Mouse (Mus musculus) CH12.LX (cell line): ENCODE data around the gene Cd36. TPM values are rescaled to one million over a fixed set of nuclear protein-coding genes. Genes with fewer than 3 reads are reported as not detected.

Experiments
- DNase-seq: peaks from one replicate; pipeline ENCODE4 v3.0.0-alpha.2; 2013; ENCODE audit errors: extremely low read depth
- H3K27ac ChIP-seq: 2 replicates; pipeline ENCODE4 v1.5.1; 2012; ENCODE audit warnings: low read depth, mild to moderate bottlenecking, control low read depth, moderate library complexity; ENCODE audit not compliant: insufficient read depth
- H3K27me3 ChIP-seq: replicated peaks from 2 replicates; pipeline ENCODE3; 2012; ENCODE audit warnings: inconsistent platforms
- H3K36me3 ChIP-seq, 2 experiments: replicated peaks in 1 of 2; 2 replicates each; pipeline versions ENCODE3 to v1.6.1; 2012; ENCODE audit warnings: inconsistent platforms in 1 of 2, low read length in 1 of 2, mild to moderate bottlenecking in 1 of 2, mixed read lengths in 1 of 2, moderate library complexity in 1 of 2; ENCODE audit not compliant: control insufficient read depth in 1 of 2, insufficient read depth in 1 of 2
- H3K4me1 ChIP-seq, 2 experiments: 2 replicates each; pipeline ENCODE4 v1.6.1; 2012; ENCODE audit warnings: inconsistent platforms in 1 of 2, moderate library complexity in 1 of 2; ENCODE audit not compliant: insufficient read depth in 2 of 2, control insufficient read depth in 1 of 2
- H3K4me2 ChIP-seq: 2 replicates; pipeline ENCODE4 v1.6.1; 2012; ENCODE audit warnings: low read depth, mild to moderate bottlenecking, control low read depth; ENCODE audit not compliant: poor library complexity, insufficient read depth, severe bottlenecking
- H3K4me3 ChIP-seq, 3 experiments: fragments of 150-350 bp in 1 of 3; sonication (generic) in 1 of 3; replicated peaks in 1 of 3; 2 replicates each; pipeline versions ENCODE3 to v1.5.1; 2011 to 2012; ENCODE audit warnings: low read depth in 2 of 3, low read length in 2 of 3, mild to moderate bottlenecking in 2 of 3, moderate library complexity in 2 of 3, control low read depth in 1 of 3, improper control_type of control experiment in 1 of 3, inconsistent platforms in 1 of 3, mixed read lengths in 1 of 3; ENCODE audit not compliant: poor library complexity in 1 of 3
- H3K79me2 ChIP-seq: replicated peaks from 2 replicates; pipeline ENCODE4 v1.6.1; 2012; ENCODE audit warnings: mild to moderate bottlenecking, moderate library complexity; ENCODE audit not compliant: control insufficient read depth, poor library complexity, insufficient read depth, severe bottlenecking; ENCODE audit errors: extremely low read depth
- H3K9ac ChIP-seq: 2 replicates; pipeline ENCODE4 v1.6.1; 2012; ENCODE audit warnings: low read depth, mild to moderate bottlenecking, control low read depth, moderate library complexity; ENCODE audit not compliant: insufficient read depth
- H3K9me3 ChIP-seq: replicated peaks from 2 replicates; pipeline ENCODE3; 2012; ENCODE audit warnings: low read length, inconsistent platforms, mixed read lengths
- CTCF ChIP-seq, 2 experiments: IDR thresholded peaks in 1 of 2; conservative IDR thresholded peaks in 1 of 2; 2 replicates each; pipeline ENCODE4 v1.5.1; 2011 to 2012; ENCODE audit warnings: low read depth in 2 of 2, low read length in 2 of 2, improper control_type of control experiment in 1 of 2, inconsistent platforms in 1 of 2, mild to moderate bottlenecking in 1 of 2, moderate library complexity in 1 of 2
- E2F4 ChIP-seq: IDR thresholded peaks from 2 replicates; pipeline ENCODE4 v1.6.1; 2011; ENCODE audit warnings: low read depth, low read length, improper control_type of control experiment; ENCODE audit not compliant: insufficient replicate concordance
- GABPA ChIP-seq: IDR thresholded peaks from 2 replicates; pipeline ENCODE4 v1.6.1; 2012; ENCODE audit warnings: low read depth, low read length, improper control_type of control experiment, inconsistent platforms; ENCODE audit not compliant: insufficient replicate concordance
- IRF4 ChIP-seq: IDR thresholded peaks from 2 replicates; pipeline ENCODE4 v1.6.1; 2014; ENCODE audit warnings: low read depth, mild to moderate bottlenecking, inconsistent platforms, low read length, improper control_type of control experiment
- MYC ChIP-seq: IDR thresholded peaks from 2 replicates; pipeline ENCODE4 v1.6.1; 2011; ENCODE audit warnings: low read depth, mild to moderate bottlenecking, improper control_type of control experiment, low read length
- TCF12 ChIP-seq: IDR thresholded peaks from 2 replicates; pipeline ENCODE4 v1.6.1; 2014; ENCODE audit warnings: low read depth, mild to moderate bottlenecking, inconsistent platforms, low read length, improper control_type of control experiment
- UBTF ChIP-seq: IDR thresholded peaks from 2 replicates; pipeline ENCODE4 v1.6.1; 2012; ENCODE audit warnings: low read depth, mild to moderate bottlenecking, inconsistent platforms, low read length, improper control_type of control experiment, moderate library complexity
- ZC3H11A ChIP-seq: IDR thresholded peaks from 2 replicates; pipeline ENCODE4 v1.6.1; 2012; ENCODE audit warnings: low read depth, mild to moderate bottlenecking, inconsistent platforms, low read length, improper control_type of control experiment
- ZMIZ1 ChIP-seq: IDR thresholded peaks from 2 replicates; pipeline ENCODE4 v1.6.1; 2012; ENCODE audit warnings: low read depth, mild to moderate bottlenecking, inconsistent platforms, low read length, improper control_type of control experiment
- dilution Hi-C: fragments of 300-500 bp; cut with MboI; formaldehyde crosslinking; loops from 2 replicates; pipeline ENCODE4 v1.14.3; 2020; ENCODE audit warnings: low sequenced_read_pairs; ENCODE audit not compliant: extremely low pct_unique_long_range_greater_than_20kb, extremely low pct_ligation_motif_present
- in situ Hi-C: fragments of 300-500 bp; cut with MboI; formaldehyde crosslinking; loops from 3 replicates; pipeline ENCODE4 v1.14.3; 2019; ENCODE audit warnings: low sequenced_read_pairs, low pct_ligation_motif_present, low pct_unique_long_range_greater_than_20kb, mixed read lengths
- polyA plus RNA-seq: library from polyadenylated mRNA; unstranded; fragments of >175 nt; gene quantifications from 2 replicates; pipeline ENCODE4 v1.2.1, GENCODE M21; 2012; ENCODE audit warnings: low read depth; ENCODE audit not compliant: insufficient read length
- total RNA-seq, 2 experiments: library from RNA; depleted of rRNA; stranded (reverse); fragments of 300-350 nt in 1 of 2; fragments of >200 nt in 1 of 2; gene quantifications; 2 replicates each; pipeline ENCODE4 v1.2.3; 2012 to 2014

The Cd36 gene
- total and polyA plus RNA-seq, 3 experiments = 145 to 690 (median 608) TPM

DNA sequence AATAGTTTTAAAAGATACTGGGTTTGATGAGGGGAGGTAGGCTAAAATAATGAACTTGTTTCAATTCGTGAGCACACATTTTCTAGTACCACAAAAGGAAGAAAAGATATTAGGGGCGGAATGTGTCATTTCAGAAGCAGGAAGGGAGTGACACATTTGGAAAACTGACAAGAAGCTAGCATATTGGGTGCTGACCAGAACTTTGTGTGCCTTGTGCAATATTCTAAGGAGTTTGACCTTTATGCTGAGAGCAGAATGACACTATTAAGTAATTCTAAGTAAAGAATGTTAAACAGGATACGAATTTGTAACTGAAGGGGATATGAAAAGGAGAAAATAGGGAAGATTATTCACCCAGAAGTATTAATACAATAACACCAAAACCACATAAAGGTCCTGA lies 12.0 kb downstream of the Cd36 start:
- H3K79me2 ChIP-seq = no peaks in the 10 kb centered on the region
- no peak overlapping the region for H3K4me3 ChIP-seq
- dilution Hi-C loops = no loop called here

DNA sequence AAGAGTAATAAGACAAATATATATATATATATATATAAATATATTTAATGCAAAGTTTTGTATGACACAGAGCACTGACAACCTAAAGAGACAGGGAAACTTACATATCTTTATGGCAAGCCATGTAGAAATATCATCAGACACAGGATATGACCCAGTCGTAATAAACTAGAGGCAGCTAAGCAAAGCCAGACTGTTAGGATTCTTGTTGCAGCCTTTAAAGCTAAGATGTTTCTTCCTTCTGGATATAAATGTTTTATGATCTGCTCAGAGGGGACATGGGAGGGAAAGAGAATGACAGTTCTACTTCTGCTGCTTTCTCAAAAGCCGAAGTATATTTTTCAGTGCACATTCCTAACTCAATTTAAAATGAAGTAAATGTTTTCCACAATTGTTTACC lies 14.3 kb downstream of the Cd36 start:
- no peak overlapping the region for H3K27ac ChIP-seq
- no peaks in the 10 kb centered on the region for H3K4me1 ChIP-seq
- in situ Hi-C loops (no loop called here), dilution Hi-C loops (no loop called here)
- H3K27me3 ChIP-seq = no peaks in the 10 kb centered on the region
- H3K4me2 ChIP-seq = no peak overlapping the region
- no peak overlapping the region for H3K9ac ChIP-seq
- no peak for DNase-seq
- H3K79me2 ChIP-seq = no peaks in the 10 kb centered on the region
- no peaks in the 10 kb centered on the region for H3K9me3 ChIP-seq
- no peak overlapping the region for H3K4me3 ChIP-seq
- TF ChIP-seq IRF4 (no peak), ZC3H11A (no peak), GABPA (no peak)
- no peaks in the 10 kb centered on the region for H3K36me3 ChIP-seq

More for the DNA sequence above, 12.0 kb downstream of the Cd36 start:
- Histone ChIP-seq H3K36me3 (no peaks in the 10 kb centered on the region), H3K9me3 (no peaks in the 10 kb centered on the region), H3K27me3 (no peaks in the 10 kb centered on the region), H3K9ac (no peak overlapping the region), H3K4me2 (no peak overlapping the region), H3K27ac (no peak overlapping the region)
- in situ Hi-C loops = no loop called here
- DNase-seq = no peak
- no peak for TF ChIP-seq MYC
- no peak for TF ChIP-seq E2F4
- no peak for TF ChIP-seq TCF12
- no peak for TF ChIP-seq UBTF
- TF ChIP-seq ZMIZ1 = no peak
- TF ChIP-seq, all 38 proteins: peak for 0
- H3K4me1 ChIP-seq = no peaks in the 10 kb centered on the region

DNA sequence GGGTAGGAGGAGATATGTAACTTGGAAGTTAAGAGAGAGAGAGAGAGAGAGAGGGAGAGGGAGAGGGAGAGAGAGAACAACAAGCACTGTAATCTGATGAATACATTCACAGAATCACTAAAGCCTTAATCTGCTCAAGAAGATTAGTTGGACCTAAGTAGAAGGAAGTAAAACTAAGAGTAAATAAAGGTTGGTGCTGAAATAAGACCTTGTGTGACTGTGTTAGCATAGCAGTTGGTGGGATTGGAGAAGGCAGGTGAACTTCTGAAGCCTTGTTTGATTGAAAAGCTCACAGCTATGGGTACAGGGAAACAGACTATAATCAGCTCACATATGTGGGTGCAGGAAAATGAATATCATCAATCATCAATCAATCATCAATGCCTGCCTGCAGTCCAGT lies 23.2 kb downstream of the Cd36 start:
- Histone ChIP-seq H3K27ac (no peak overlapping the region), H3K4me3 (no peak overlapping the region), H3K9me3 (no peaks in the 10 kb centered on the region), H3K36me3 (no peaks in the 10 kb centered on the region), H3K27me3 (peaks cover 1% of the 10 kb centered on the region), H3K9ac (no peak overlapping the region), H3K4me1 (no peaks in the 10 kb centered on the region), H3K79me2 (no peaks in the 10 kb centered on the region), H3K4me2 (no peak overlapping the region)
- dilution Hi-C loops (no loop called here), in situ Hi-C loops (no loop called here)
- no peak for TF ChIP-seq CTCF (conservative IDR thresholded peaks at IDR 0.05 in 1 of 2, IDR thresholded peaks at IDR 0.05 in 1 of 2; ENCODE audit: low read depth in 2 of 2, low read length in 2 of 2)
- DNase-seq = no peak
